Mouse (Mus musculus): Measurements from ENCODE around the gene Ddr1.

Gene Ddr1

GRCm38 (mm10) chr17:35692368-35692767, 12.1 kb downstream of the Ddr1 start:
- no peak for DNase-seq (ENCODE audit: low read depth)

DNA sequence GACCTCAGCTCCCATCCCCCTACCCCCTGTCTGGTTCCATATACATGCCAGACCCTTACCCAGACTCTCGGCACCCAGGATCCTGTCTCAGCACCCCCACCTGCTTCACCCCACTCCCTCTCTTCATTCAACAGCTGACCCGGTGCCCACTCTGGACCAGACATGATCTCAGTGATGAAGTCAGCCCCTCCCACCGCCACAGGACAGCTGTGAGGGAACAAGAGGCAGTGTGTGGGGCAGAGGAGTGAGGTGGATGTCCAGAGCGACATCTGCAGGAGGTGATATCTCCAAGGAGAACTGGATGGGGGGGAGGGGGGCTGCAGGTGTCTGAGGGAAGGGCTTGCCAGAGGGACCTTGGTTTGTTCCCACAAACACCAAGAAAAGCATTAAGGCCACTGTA, 12.6 kb downstream of the Ddr1 start:
- DNase-seq (ENCODE audit: low read depth): no peak

DNA sequence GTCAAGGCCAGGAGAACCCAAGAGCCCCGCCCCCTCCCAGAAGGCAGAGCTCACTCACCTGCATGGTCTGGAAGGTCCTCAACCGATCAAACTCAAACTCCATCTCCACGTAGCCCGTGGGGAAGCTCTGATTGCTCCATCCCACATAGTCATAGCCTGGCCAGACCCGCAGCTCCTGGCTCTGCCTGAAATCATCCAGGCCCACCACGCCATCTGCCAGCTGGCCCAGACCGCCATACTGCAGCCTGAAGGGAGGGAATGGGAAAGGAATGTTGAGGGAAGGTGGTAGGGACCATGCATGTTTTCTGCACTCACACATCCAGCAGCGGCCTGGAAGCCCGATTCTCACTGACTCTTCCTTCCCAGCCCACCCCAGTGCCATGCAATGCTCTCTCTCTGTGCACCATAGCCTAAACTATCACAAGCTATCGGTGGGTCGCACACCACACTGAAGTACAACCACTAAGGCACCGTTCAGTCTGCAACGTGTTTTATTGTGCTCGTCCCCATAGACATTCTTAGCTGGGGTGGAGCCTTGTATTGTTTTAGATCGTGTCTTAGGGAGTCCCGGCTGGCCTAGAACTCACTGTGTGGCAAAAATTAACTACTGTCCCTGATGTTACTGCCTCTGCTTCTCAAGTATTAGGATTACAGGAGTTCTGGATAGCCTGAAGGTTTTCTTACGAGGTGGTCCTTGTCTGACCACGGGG, 14.3 kb downstream of the Ddr1 start:
- DNase-seq (ENCODE audit: low read depth): no peak

DNA sequence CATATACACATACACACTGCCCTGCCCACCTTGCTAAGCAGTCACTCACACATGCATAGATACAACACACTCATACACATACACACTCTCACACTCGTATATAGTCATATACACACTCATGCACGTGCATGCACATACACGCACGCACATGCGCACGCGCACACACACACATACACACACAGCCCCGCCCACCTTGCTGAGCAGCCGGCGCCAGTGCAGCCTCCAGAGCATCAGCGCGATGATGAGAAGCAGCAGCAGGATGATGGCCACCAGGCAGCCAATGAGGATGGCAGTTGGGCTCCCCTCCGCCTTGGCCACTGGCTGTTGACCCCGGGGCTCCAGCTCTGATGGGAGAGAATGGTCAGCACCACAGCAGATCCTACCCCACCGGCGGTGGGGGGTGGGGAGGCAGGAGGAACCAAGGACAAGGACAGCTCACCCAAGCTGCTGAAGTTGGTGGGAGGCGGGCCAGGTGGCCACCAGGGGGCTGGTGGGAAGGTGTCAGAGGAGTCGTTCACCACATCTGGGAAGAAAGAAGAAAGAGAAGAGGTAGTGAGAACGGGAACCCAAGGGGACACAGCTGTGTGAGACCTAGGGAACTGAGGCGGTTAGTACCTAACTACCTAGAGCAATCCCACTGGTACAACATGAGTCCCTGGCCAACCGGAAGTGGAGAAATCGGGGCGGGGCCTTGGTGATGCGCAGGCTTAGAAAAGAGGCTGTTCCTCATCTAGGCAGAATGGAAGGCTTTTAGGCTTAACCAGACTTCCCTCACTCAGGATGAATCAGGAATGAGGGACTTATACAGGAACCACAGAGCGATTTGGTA, 15.9 kb downstream of the Ddr1 start:
- no peak for DNase-seq (ENCODE audit: low read depth)

GRCm38 (mm10) chr17:35685061-35685460, 19.4 kb downstream of the Ddr1 start:
- no peak for DNase-seq (ENCODE audit: low read depth)

DNA sequence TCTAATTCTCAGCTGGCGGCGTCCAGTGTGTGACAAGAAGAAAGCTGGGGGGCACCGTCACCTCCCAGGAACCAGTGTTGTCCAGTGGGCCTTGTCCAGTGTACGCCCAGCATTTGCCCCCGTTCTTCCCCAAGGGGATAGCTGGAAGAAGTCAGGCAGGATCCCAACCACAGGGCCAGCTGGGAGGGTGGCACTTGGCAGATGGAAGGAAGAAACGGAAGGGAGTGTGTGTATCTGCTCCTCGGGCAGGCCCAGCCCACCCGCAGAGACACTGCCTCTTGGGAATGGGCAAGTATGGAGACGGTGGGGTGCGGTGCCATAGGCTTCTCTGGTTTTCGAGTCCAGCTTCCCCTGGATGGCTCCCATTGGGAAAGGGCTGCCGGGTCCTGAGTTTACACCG, 22.4 kb downstream of the Ddr1 start:
- no peak for DNase-seq (ENCODE audit: low read depth)

GRCm38 (mm10) chr17:35680591-35680990, 23.8 kb downstream of the Ddr1 start:
- no peak for DNase-seq (ENCODE audit: low read depth)

DNA sequence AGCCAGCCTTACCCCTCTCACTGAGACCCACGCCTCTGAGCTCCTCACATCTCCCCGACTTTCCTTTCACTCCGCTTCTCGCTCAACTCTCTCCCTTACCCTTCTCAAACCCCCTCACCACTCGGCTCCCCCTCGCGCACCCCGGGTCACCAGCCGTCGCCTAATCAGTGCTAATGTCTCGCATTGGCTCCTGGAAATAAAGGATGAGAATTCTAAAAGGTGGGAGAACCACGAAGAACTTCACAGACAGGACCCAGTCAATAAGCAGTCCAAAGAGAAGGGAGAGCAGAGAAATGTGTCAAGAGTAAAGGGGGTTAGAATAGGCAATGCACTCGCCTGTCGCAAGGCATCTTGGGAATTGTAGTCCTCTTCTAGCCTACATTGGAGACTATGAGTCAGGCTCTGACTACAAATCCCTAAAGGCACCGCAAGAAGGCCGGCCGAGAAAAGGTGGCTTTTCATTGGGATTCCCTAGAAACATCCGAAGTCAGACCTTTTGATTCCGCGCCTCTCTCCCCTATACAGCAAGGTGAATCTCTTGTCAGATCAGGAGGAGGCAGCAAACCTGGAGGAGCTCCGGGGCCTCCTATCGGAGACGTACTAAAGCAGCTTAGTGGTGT, 30.9 kb downstream of the Ddr1 start, which contains the start of gene Gtf2h4:
Gene Gtf2h4, minus strand, starts transcription at position 324 of the 620 bp plus-strand sequence.
- DNase-seq (ENCODE audit: low read depth): peak; percentile 95

- DNase-seq (ENCODE audit: low read depth): no peak
Measured at GRCm38 (mm10) chr17:35672527-35672926, 31.9 kb downstream of the Ddr1 start.

DNA sequence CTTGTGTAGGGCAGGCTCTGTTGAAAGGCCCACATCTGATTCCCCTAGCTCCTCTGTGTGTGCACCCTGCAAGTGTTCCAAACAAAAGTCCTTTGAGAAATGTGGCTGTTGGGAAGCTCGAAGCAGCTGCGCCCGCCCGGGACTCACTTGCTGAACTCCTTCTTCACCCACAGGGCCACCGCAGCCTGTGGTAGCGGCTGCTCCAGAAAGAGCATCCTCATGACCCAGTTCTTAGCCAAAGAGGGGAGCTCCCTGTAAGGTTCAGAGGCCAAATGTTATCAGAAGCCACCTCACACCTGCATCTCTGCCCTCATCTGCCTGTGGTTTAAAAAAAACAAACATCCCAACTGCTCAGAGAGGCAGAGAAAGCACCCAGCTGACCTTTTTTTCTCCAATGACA, 32.6 kb downstream of the Ddr1 start:
- DNase-seq (ENCODE audit: low read depth): no peak

DNA sequence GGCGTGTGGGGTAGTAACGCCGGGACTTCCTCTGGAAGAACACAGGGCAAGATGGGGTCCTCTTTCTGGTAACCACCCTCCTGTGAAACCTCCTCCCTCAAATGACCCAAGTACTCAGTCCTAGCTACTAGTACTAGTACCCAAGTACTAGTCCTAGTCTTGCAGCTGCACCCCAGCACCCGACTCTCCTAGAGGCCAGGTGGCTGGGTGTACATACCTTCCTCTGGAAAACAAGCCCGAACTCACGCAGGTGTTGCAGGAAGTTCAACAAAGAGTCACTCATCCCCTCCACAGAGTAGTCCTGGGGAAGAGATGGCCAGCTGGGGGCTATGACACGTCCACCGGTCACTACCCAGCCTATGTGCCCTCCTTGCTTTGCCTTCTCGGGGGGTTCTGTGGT, 34.7 kb downstream of the Ddr1 start:
- DNase-seq (ENCODE audit: low read depth): no peak

DNA sequence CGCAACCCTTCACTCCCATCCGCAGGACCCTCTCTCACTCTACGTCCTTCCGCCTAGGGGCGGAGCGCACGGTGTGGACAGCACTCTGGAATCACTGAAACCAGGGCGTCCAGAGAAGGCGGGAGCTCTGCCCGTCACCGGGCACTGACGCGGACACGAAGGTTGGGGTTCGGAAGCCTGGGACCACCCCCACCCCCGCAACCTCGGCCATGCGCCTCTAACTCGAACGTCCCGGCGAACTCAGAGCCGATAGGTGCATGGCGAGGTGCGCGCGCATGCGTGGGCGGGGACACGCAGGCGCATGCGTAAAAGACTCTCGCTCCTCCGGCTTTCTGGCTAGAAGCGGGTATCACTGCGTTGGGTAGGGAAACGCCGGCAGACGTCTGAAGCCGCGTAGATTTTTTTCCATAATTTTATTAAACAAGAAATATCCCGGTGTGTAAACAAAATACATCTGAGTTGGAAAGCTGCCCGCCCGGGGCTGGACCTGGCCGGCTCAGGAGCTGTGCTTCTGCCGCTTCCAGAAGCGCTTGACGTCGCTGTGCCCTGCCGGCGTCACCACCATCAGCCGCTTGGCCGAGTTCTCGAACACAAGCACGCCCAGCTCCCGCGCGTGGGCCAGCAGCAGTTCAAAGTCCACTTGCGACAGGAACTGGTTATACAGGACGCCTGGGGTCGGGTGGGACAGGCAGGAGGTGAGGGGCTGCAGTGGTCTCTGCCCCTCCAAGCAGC, 36.9 kb downstream of the Ddr1 start, which contains the start of gene Vars2:
Gene Vars2, minus strand, starts transcription at position 259 of the 732 bp plus-strand sequence.
- peak; percentile 99 for DNase-seq (ENCODE audit: low read depth)

DNA sequence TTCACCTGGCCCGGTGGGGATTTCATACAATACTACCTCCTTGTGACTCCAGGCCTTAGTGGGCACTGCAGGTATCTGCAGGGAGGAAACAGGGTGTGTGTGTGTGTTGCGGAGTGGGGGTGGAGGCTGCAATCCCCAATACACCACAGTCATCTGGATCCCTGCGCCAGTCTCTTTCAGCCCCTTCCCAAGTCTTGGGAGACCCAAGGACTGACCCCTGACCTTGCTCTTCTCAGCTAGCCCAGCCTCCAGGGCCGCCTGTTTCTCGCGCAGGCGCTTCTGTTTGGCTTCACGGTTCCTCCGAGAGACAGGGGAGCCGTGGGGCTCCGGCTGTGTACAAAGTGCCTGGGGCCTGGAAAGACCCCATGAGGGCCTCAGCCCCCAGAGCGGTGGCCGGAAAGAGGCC, 37.6 kb downstream of the Ddr1 start:
- no peak for DNase-seq (ENCODE audit: low read depth)

DNA sequence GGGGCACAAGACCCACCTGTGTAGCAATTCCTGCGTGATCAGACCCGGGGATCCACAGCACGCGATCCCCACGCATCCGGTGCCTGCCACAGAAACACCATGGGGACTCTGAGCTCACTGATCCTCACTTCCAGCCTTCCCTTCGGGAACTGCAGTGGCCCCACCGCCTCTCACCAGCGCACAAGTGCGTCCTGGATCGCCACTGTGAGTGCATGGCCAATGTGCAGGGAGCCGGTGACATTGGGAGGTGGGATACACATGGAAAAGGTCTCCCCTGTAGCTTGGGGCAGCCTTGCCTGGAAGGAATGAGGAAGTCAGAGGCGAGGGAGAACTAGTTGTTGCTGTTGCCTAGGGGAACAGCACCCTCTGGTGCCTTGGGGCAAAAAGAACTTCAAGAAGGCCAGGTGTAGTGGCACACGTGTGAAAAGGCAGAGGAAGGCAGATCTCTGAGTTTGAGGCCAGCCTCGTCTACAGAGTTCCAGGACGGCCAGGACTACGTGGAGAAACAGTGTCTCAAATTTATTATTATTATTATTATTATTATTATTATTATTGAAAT, 38.4 kb downstream of the Ddr1 start:
- DNase-seq (ENCODE audit: low read depth): peak; percentile 42

GRCm38 (mm10) chr17:35653086-35653485, 51.3 kb downstream of the Ddr1 start:
- no peak for DNase-seq (ENCODE audit: low read depth)

DNA sequence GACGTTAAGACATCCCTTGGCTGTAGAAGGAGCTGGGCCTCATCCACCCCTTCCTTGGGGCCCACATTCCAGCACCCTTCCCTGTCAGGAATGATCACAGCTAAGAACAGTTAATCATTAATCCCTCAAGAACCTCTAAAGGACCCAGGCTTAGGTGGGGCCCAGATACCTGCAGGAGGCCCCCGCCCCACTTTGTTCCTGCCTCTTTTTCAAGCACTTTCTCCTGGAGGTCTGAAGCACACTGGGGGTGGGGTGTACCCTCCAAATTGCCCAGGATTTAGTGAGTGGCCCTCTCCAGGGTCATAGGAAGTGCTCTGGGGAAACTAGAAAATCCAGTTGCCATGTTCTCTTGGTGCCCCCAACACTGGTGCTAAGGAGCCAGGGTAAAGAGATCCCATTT, 55.0 kb downstream of the Ddr1 start:
- DNase-seq (ENCODE audit: low read depth): no peak

DNA sequence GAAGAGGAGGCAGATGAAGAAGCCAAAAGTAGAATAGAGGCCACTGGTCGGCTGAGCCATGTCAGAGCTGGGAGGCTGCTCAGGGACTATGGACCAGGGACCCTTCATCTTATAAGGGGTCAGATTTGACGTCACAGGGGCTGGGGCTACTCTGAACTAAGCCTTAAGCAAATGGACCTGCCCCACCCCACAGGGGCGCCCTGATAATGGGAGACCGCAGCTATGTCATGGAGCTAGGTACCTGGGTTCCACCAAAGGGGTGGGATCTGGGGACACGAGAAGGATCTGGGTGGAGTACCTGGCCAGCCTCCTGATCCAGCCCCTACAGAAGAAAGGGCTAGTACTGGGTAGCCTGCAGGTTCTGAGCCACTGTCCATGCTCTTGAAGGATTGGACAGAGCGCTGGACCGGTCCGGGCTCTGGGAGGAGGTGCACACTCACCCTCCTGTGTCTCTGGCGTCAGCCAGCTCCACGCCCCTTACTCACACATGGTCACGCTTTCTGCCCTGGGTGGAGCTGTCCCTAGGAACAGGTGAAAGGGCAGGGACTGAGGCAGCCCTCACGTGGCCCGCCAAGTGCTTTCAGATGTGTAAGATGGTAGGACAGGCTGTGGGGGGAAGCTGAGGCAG, 60.7 kb downstream of the Ddr1 start, which contains the start of gene Mucl3:
Gene Mucl3, minus strand, starts transcription at position 87 of the 628 bp plus-strand sequence.
- DNase-seq (ENCODE audit: low read depth): no peak

- DNase-seq (ENCODE audit: low read depth): no peak
Measured at GRCm38 (mm10) chr17:35639352-35639751, 65.1 kb downstream of the Ddr1 start.

GRCm38 (mm10) chr17:35638475-35639190, 65.8 kb downstream of the Ddr1 start:
- peak; percentile 86 for DNase-seq (ENCODE audit: low read depth)

GRCm38 (mm10) chr17:35636363-35636762, 68.1 kb downstream of the Ddr1 start:
- DNase-seq (ENCODE audit: low read depth): peak; percentile 51

Measured in naive thymus-derived CD4-positive, alpha-beta T cell, adult 2 months (primary cell).